Mouse (Mus musculus): ENCODE results near the gene Ly75.
A peak's percentile ranks its signal among the peaks of the same experiment; 100 is the strongest.

Gene Ly75

DNA sequence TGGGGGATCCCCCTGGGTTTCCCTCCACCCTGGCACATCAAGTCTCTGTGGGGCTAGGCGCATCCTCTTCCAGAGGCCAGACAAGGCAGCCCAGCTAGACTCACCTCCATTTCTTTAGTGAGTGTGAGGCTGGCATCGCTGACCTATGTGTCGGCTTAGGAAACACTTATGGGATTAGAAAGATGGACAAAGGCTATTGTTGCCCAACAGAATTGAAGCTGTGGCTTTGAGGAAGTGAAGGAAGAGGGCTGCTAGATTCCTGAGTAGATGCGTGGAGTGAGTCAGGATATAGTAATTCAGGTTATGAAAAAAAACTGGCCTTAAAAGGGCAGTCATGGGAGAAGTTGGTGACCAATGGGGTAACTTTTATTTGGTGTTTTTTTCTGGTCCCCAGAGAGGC lies 13.6 kb downstream of the Ly75 start:
- no peak for DNase-seq

- DNase-seq = no peak
Observed at GRCm38 (mm10) chr2:60367871-60368270, 15.2 kb downstream of the Ly75 start.

DNA sequence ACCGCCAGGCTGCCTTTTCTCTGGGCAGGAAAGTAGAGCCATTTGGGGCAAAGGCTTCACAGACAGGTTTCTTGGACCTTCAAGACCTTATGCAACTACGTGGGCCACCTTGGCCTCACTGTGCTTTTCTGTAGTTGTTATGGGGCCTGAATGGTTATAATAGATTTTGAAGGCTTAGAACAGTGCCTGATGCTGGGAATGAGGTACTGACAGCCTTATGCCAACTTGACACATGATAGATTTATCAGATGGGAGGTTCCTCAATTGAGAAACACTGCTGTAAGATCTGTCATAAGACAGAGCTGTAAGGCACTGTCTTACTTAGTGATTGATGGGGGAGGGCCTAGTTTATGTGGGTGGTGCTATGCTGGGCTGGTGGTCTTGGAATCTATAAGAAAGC lies 15.9 kb downstream of the Ly75 start:
- DNase-seq = no peak

DNA sequence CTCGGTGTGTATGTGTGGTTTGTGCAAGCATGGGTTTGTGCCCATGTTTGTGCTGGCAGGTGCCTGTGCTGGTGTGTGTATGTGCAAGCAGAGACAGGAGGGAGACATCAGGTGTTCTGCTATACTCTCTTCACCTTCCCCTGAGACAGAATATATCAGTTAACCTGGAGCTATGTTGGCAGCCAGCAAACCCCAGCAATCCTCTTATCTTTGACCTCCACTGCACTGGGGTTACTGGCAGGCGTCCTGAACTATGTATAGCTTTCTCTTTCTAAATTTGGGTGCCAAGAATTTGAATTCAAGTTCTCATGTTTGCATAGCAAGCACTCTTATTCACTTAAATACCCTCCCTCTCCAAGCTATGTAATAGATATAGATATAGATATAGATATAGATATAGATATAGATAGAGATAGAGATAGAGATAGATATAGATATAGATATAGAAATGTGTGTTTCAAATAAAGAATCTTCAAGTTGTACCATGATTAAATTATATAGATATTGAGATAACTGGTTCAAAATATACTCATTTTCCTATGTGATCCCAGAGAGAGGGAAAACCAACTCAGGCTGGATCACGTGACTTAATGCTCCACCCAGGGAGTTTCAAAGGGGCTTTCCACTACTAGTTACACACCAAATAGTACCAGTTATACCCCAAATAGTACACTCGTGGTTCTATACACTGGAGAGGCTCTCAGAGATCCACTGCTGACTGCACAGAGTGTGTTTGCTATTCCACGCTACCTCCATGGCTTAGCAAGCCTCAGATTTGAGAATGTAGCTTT lies 17.1 kb downstream of the Ly75 start:
- no peak for DNase-seq

- no peak for DNase-seq
Observed at GRCm38 (mm10) chr2:60365138-60365775, 17.8 kb downstream of the Ly75 start.

- no peak for DNase-seq
Observed at GRCm38 (mm10) chr2:60362146-60362545, 21.0 kb downstream of the Ly75 start.

DNA sequence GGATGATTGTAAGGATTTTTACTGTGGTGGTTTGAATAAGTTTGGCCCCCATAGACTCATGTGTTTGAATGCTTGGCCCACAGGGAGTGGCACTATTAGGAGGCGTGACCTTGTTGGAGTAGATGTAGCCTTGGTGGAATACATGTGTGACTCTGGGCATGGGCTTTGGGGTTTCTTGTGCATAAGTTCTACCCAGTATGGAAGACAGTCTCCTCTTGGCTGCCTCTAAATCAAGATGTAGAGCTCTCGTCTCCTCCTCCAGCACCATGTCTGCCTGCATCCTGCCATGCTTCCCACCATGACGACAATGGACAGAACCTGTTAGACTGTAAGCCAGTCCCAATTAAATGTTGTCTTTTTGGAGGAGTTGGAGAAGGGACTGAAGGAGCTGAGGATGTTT lies 23.3 kb downstream of the Ly75 start:
- DNase-seq = no peak

- DNase-seq = no peak
Observed at GRCm38 (mm10) chr2:60355388-60355683, 27.8 kb downstream of the Ly75 start.

DNA sequence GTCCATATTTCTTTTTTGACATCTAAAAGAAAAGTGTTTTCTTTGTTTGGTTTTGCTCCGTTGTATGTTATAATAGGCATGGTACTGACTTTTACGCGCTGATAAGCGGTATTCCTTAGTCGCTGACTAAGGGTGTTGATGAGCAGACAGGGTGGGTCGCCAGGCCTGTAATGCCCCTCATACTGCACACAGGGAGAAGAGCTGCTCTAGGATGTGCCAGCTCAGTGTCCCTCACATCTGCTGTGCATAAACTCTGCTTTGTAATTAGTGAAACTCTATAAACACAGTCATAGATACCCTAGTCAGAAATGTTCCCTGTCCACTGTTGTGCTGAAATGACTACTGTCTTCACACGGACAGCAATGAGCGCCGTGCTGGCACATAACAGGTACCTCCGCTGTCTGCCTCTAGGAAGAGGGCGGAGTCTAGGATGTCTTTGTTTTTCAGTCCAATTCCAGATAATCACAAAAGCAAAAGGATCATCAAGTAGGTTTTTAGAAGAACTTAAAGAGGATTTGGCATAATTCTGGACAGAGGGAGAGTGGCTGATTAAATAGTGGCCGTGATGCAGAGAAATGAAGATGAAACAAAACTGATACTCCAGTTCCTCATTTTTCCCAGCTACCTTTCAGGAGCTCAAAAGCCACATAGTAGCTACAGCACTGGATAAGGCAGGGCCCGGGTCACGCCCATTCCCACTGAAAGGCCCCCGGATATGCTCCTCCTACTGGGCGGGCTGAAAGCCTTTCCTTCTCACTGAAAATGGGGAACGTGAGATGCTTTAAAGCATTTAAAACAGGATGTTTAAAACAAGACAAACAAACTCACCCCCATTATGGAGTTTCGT lies 28.3 kb downstream of the Ly75 start:
- DNase-seq = peak; percentile 14

GRCm38 (mm10) chr2:60352296-60352695 lies 30.8 kb downstream of the Ly75 start:
- DNase-seq = no peak

DNA sequence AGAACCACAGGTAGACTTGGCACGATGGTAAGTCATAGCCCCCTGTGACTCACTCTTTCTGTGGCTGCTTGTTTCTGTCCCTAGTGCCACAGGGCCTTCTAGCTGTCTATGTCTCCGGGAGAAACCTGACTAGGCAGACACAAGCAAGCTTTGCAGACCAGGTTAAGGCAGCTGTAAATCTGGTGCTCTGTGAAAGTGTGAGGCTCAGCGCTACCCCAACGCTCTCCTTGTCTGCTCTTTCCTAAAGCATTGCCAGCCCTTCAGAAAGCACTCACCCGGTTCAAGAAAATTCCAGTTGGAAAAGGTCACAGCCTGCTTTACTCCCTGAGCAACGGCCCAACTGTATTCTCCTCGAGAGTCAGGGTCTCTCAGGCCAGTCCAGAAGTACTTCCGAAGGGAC lies 31.3 kb downstream of the Ly75 start:
- DNase-seq = no peak

DNA sequence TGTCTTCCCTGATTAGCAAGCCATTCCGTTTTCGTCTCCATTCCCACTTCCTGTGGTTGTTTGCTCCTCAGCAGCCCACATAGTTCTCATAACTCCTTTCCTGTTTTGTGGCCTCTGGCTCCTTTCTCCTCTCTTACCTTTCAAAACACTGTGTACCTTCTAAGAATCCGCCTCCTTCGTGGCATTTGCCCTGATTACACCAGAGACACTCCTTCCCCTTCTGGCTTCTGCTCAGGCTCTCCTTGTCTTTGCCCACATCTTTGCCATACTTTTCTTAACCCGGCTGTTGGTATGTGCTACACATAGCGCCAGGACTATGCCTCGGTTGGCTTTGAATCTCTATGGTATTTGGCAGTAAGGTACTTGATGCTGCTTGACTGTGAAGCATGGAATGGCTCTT lies 35.2 kb downstream of the Ly75 start:
- no peak for DNase-seq

DNA sequence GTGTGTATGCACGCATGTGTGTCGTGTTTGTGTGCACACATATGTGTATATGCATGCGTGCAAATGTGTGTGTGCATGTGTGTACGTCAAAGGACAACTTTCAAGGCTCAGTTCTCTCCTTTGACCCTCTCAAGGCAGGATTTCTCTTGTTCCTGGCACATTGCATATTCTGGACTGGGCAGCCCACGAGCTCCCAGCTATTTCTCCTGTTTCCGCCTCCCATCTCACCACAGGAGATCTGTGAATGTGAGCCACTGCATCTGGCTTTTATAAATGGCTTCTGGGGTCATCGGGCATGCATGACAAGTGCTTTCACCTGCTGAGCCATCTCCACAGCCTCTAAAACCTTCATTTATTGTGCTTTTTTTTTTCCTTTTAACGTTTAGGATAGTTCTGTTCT lies 36.6 kb downstream of the Ly75 start:
- DNase-seq = no peak

- no peak for DNase-seq
Observed at GRCm38 (mm10) chr2:60345717-60346116, 37.4 kb downstream of the Ly75 start.

DNA sequence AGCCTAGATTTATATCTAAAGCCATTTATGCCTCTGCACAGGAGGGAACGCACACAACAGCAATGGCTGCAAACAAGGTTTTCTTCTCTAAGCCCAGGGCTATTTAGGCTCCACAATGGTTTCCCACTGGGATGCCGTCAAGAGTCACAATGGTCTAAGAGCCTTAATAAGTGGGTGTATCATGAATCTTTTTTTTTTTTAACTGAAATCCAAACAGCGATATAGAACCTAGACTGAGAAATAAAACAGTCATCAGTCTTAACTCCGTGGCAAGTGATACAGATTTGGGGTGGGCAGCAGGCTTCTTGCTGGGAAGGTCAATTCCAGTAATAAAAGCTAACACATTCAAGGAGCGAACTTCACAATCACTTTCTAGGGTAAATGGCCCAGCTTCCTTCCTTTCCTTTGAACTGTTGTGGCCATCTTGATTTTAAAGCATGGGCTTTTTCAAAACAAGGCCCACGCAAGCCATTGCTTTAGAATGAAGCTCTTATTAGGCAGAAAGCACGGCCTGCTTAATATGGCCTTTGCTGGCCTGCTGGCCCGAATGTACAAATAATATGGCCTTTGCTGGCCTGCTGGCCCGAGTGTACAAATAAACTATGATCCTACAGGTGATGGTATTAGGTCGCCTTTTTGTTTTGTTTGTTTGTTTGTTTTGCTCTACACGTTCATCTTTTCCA lies 39.4 kb downstream of the Ly75 start:
- DNase-seq = no peak

GRCm38 (mm10) chr2:60342107-60342880 lies 40.8 kb downstream of the Ly75 start:
- DNase-seq = no peak

GRCm38 (mm10) chr2:60337937-60338336 lies 45.2 kb downstream of the Ly75 start:
- DNase-seq = no peak

- no peak for DNase-seq
Observed at GRCm38 (mm10) chr2:60328641-60329040, 54.5 kb downstream of the Ly75 start.

GRCm38 (mm10) chr2:60327581-60327980 lies 55.5 kb downstream of the Ly75 start:
- DNase-seq = no peak

DNA sequence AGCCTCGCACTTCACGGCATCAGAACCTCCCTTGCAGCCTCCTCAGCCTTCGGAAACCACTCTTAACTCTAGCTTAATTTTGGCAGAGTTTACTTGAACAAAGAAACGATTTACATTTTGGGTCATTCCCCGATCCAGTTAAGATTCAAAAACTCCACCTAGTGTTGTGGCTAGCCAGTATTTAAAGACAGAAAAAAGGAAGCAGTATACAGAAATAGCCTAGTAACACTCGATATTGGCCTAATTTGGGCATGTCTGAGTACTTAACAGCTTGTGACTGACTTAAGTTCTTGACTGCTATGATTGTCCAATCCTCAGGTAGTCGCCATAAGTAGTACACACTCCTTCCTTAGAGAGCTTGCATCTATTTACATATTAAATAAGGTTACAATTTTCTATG lies 56.2 kb downstream of the Ly75 start:
- no peak for DNase-seq

DNA sequence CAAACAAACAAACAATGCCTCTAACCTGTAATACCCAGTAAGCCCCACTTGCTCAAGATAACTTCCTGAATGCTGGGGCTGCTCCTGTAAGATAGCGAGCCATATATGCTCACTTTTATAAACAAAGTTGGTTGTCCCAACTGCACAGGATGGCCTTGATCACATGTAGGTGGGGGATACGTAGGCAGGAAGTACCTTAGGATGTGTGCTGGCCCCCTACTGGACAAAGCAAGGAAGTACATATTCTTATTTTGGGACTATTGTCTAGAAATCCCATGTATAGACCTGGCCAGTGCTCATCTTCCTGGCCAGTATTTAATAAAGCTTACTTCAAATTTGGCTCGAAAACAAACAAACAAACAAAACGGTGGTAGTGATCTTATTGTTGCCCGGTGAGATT lies 59.7 kb downstream of the Ly75 start:
- DNase-seq = no peak

DNA sequence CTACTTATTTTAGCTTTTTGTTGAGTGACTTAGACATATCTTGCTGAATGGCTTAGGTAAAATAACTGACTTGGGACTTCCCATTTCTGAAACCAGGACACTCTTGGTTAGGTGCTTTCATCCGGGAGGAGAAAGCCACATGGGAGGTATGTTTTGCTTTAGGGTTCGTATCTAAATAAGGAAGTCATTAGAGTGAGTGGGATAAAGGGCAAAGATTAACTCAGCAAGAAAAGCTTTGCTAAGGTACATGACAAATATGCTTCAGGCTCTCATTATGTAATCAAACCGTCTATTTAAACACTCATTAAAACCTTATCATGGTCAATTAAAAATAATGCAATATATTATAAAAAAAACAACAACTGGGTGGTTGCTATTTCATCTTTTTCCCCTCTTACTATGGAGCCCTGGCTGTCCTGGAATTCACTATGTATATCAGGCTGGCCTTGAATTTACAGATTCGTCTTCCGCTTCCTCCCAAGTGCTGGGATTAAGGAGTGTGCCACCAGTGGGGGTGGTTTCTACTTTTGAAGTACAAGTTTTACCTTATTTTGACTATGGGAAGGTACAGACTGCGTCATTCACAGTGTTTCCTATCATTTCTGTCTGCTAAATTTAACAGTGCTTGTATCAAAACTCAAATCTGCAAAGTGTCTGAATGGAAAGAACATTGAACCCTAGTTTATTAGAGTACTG lies 60.9 kb downstream of the Ly75 start:
- no peak for DNase-seq

All from lung, postnatal 14 days (tissue).